In the genomic region with DNA sequence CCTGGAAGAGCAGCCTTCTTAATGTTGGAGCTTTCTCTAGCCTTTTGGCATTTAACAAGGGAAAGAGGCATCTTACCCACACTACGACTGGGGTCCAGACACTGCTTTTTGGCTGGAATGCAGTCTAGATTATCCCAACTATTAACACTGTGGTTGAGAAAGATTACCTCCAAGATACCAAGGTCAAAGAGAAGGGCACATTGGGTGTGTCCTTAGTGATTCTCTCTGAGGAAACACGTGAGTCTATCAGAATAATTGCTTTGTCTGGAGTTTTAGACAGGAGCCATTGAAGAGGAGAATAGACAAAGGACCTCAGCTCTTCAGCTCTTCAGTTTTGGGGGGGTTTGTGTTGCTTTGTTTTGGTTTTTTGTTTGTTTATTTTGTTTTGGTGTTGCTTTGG, we compare ENCODE assay signal across 11 mouse cellular contexts.
"Had no signal": no experiment of that assay in that cellular context is flagged by ENCODE, and none has a peak within 500 bp of the region (broad histone marks: within the 10 kb centered on the region; RNA-seq: fewer than 3 reads in every experiment).

No protein-coding gene starts in this region.

- DNase-seq: right cerebral cortex, adult 18-20 months; right cerebral cortex, postnatal 14 days; right cerebral cortex, postnatal 25 days; right cerebral cortex, postnatal 4 days; spleen, adult 18-20 months; thymus, adult 18-20 months; thymus, adult 2 months; thymus, postnatal 14 days; thymus, postnatal 25 days; thymus, postnatal 36 days; thymus, postnatal 4 days had no signal
